Mouse (Mus musculus): ENCODE results near the gene Gm13279. TPM values are rescaled to one million over a fixed set of nuclear protein-coding genes. Genes with fewer than 3 reads are reported as not detected.
"Not testable (repeated sequence)": the region's sequence is repeated elsewhere in the genome, so short reads cannot be mapped to it uniquely, and the experiment has no call there.

The Gm13279 gene
- polyA plus RNA-seq, 1 experiment from 2014 or later: not detected

DNA sequence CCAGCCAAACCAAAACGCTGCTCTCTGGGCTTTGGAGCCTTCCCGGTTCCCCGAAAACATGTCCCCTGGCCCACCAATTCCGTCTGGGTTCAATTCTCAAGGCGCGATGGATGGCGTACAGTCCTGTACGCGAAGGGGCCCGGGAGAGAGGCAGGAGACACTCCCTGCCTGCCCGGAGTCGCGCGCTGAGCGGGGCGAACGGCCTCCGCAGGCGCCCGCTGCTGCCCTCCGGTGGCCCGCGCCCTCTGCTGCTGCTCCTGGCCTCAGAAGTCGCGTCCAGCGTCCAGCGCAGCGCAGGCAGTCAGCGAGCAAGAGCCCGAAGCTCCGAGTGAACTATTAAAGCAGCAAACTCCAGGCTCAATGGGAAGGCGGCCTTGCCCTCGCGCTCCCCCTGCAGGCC, 8.6 kb downstream of the Gm13279 start:
- H3K27ac ChIP-seq (replicated peaks); H3K9ac ChIP-seq; H3K9me3 ChIP-seq; H3K36me3 ChIP-seq; H3K4me1 ChIP-seq (replicated peaks); ATAC-seq (ENCODE audit: low read depth): not testable (repeated sequence)
- H3K4me2 ChIP-seq: peak overlapping the region; percentile 45
- peaks cover 13% of the 10 kb centered on the region for H3K27me3 ChIP-seq
- peak overlapping the region; percentile 22; the same call in 1 of the 2 replicates for H3K4me3 ChIP-seq
- 0% methylated on average over 13 of the region's 34 CpGs for WGBS

DNA sequence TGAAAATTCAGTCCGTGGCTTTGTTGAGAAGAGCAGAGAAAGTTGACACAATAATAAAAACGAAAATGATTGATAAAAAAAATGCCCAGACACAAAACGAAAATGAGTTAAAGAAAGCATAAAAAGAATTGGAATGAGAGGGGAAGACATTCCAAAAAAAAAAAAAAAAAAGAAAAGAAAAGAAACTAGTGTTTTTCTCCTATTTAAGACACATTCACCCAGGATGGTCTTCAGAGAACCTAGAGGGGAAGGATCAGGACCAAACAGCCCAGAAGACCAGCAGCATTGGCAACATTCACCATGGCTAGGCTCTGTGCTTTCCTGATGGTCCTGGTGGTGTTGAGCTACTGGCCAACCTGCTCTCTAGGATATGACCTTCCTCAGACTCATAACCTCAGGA, 18.7 kb downstream of the Gm13279 start, which contains the start of gene Ifna7:
Gene Ifna7, plus strand, starts transcription at position 301 of the 400 bp plus-strand sequence.
- 63% methylated on average over 3 of the region's 3 CpGs for WGBS
- no peaks in the 10 kb centered on the region for H3K4me1 ChIP-seq (replicated peaks)

DNA sequence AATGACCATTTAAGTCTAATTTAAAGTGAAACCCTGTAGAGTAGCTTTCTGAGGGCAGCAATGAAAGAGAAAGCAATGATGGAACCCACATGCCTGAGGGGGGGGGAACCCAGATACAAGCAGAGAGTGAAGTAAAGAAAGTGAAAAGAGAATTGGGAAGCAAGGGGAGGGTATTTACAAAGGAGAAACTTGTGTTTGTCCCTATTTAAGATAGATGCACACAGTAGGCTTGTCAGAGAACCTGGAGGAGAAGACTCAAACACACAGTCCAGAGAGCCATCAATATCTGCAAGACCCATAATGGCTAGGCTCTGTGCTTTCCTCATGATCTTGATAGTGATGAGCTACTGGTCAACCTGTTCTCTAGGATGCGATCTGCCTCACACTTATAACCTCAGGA, 22.5 kb downstream of the Gm13279 start, which contains the start of gene Ifna11:
Gene Ifna11, plus strand, starts transcription at position 301 of the 400 bp plus-strand sequence.
- no peaks in the 10 kb centered on the region for H3K4me1 ChIP-seq (replicated peaks)
- no peak within 1 kb of the TSS for H3K27ac ChIP-seq (replicated peaks)
- H3K4me3 ChIP-seq: no peak within 1 kb of the TSS
- no peaks in the 10 kb centered on the region for H3K27me3 ChIP-seq
- WGBS: 81% methylated on average over 1 of the region's 1 CpGs
- H3K4me2 ChIP-seq: no peak within 1 kb of the TSS
- ATAC-seq (ENCODE audit: low read depth): no peak
- no peaks in the 10 kb centered on the region for H3K36me3 ChIP-seq
- H3K9me3 ChIP-seq: no peaks in the 10 kb centered on the region
- H3K9ac ChIP-seq: no peak within 1 kb of the TSS

More for the DNA sequence above, 18.7 kb downstream of the Gm13279 start, which contains the start of gene Ifna7:
- Histone ChIP-seq H3K9ac (no peak within 1 kb of the TSS), H3K9me3 (no peaks in the 10 kb centered on the region), H3K4me2 (no peak within 1 kb of the TSS), H3K27me3 (no peaks in the 10 kb centered on the region), H3K36me3 (no peaks in the 10 kb centered on the region), H3K4me3 (no peak within 1 kb of the TSS), H3K27ac (replicated peaks) (no peak within 1 kb of the TSS)
- ATAC-seq (ENCODE audit: low read depth): no peak

DNA sequence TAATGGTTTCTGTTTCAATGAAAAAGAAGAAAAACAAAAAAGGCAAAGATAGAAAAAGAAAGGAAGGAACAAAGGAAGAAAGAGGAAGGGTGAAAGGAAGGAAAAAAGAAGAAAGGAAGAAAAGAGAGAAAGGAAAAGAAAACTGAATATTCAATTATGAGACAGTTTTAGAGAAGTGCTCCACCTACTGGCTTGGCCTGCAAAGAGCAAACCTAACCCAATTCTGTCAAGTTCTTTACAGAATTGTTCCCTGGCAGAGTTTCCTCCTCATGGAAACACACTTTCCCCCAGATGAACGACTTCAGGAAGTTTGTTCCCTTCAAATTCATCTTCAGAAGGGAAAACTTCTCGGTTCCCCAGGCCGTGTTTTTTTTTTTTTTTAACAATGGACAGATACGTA, 25.8 kb downstream of the Gm13279 start:
- Histone ChIP-seq H3K27me3 (no peaks in the 10 kb centered on the region), H3K9me3 (no peaks in the 10 kb centered on the region), H3K27ac (replicated peaks) (no peak overlapping the region), H3K36me3 (no peaks in the 10 kb centered on the region), H3K9ac (no peak overlapping the region), H3K4me1 (replicated peaks) (no peaks in the 10 kb centered on the region), H3K4me3 (no peak overlapping the region), H3K4me2 (no peak overlapping the region)
- WGBS: 26% methylated on average over 4 of the region's 4 CpGs
- ATAC-seq (ENCODE audit: low read depth): no peak

- H3K4me2 ChIP-seq; H3K4me3 ChIP-seq; H3K27me3 ChIP-seq; H3K9me3 ChIP-seq; ATAC-seq (ENCODE audit: low read depth); H3K36me3 ChIP-seq; H3K27ac ChIP-seq (replicated peaks); H3K9ac ChIP-seq; H3K4me1 ChIP-seq (replicated peaks): not testable (repeated sequence)
Observed at GRCm38 (mm10) chr4:88827116-88827515, 29.9 kb downstream of the Gm13279 start, which contains the start of gene Ifna6. Ifna6 (plus strand) TSS chr4:88827416.

GRCm38 (mm10) chr4:88830523-88830922, 33.3 kb downstream of the Gm13279 start:
- no peaks in the 10 kb centered on the region for H3K27me3 ChIP-seq
- H3K4me1 ChIP-seq (replicated peaks): no peaks in the 10 kb centered on the region
- no peak for ATAC-seq (ENCODE audit: low read depth)
- H3K27ac ChIP-seq (replicated peaks): no peak overlapping the region
- no peaks in the 10 kb centered on the region for H3K9me3 ChIP-seq
- H3K36me3 ChIP-seq: no peaks in the 10 kb centered on the region
- H3K4me2 ChIP-seq: no peak overlapping the region
- H3K4me3 ChIP-seq: no peak overlapping the region
- no peak overlapping the region for H3K9ac ChIP-seq
- WGBS: 24% methylated on average over 4 of the region's 4 CpGs

- not testable (repeated sequence) for H3K27me3 ChIP-seq; H3K4me1 ChIP-seq (replicated peaks); H3K36me3 ChIP-seq; H3K4me3 ChIP-seq; H3K9ac ChIP-seq; ATAC-seq (ENCODE audit: low read depth); H3K27ac ChIP-seq (replicated peaks); H3K4me2 ChIP-seq; H3K9me3 ChIP-seq
- WGBS: 86% methylated on average over 1 of the region's 1 CpGs
Observed at GRCm38 (mm10) chr4:88835225-88835624, 38.0 kb downstream of the Gm13279 start, which contains the start of gene Ifna5. Ifna5 (plus strand) TSS chr4:88835525.

DNA sequence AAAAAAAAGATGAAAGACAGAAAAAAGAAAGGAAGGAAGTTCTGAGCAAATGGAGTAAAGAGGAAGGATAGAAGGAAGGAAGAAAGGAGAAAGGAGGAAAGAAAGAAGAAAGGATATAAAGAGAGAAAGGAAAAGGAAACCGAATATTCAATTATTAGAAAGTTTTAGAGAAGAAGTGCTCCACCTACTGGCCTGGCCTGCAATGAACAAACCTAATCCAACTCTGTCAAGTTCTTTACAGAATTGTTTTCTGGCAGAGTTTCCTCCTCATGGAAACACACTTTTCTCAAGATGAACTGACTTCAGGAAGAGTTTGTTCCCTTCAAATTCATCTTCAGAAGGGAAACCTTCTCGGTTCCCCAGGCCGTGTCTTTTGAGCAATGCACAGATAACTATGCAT, 41.6 kb downstream of the Gm13279 start:
- Histone ChIP-seq H3K4me1 (replicated peaks) (no peaks in the 10 kb centered on the region), H3K9ac (no peak overlapping the region), H3K9me3 (no peaks in the 10 kb centered on the region), H3K4me2 (no peak overlapping the region), H3K4me3 (no peak overlapping the region), H3K27ac (replicated peaks) (no peak overlapping the region), H3K27me3 (no peaks in the 10 kb centered on the region), H3K36me3 (no peaks in the 10 kb centered on the region)
- ATAC-seq (ENCODE audit: low read depth): no peak
- WGBS: 35% methylated on average over 3 of the region's 3 CpGs

DNA sequence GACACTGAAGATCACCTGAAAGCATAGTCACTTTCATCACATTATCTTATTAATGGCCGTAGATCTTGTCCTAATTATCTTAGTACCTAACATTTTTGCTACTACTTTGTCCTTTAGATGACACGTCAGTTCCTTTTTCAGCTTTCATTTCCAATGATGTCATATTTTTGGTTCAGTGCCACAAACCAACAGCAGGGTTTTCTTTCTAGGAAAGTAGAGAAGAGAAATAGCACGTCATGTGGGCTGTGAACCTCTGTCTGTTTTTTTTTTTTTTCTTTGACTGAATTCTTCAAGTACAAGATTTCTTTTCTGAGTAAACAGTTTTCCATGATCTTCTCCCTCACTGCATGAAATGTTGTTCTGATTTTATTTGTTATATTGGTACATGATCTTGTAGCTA, 42.9 kb downstream of the Gm13279 start:
- 84% methylated on average over 3 of the region's 3 CpGs for WGBS
- no peak overlapping the region for H3K4me3 ChIP-seq
- no peak overlapping the region for H3K9ac ChIP-seq
- no peaks in the 10 kb centered on the region for H3K4me1 ChIP-seq (replicated peaks)
- no peaks in the 10 kb centered on the region for H3K27me3 ChIP-seq
- no peak overlapping the region for H3K4me2 ChIP-seq
- no peak overlapping the region for H3K27ac ChIP-seq (replicated peaks)
- no peak for ATAC-seq (ENCODE audit: low read depth)
- H3K9me3 ChIP-seq: no peaks in the 10 kb centered on the region
- H3K36me3 ChIP-seq: no peaks in the 10 kb centered on the region

- 39% methylated on average over 2 of the region's 2 CpGs for WGBS
- Histone ChIP-seq H3K27ac (replicated peaks) (no peak within 1 kb of the TSS), H3K4me2 (no peak within 1 kb of the TSS), H3K4me3 (no peak within 1 kb of the TSS), H3K4me1 (replicated peaks) (no peaks in the 10 kb centered on the region), H3K9ac (no peak within 1 kb of the TSS), H3K27me3 (no peaks in the 10 kb centered on the region), H3K36me3 (no peaks in the 10 kb centered on the region), H3K9me3 (no peaks in the 10 kb centered on the region)
- no peak for ATAC-seq (ENCODE audit: low read depth)
Observed at GRCm38 (mm10) chr4:88841438-88841911, 44.3 kb downstream of the Gm13279 start, which contains the start of gene Ifna4. Ifna4 (plus strand) TSS chr4:88841861.

DNA sequence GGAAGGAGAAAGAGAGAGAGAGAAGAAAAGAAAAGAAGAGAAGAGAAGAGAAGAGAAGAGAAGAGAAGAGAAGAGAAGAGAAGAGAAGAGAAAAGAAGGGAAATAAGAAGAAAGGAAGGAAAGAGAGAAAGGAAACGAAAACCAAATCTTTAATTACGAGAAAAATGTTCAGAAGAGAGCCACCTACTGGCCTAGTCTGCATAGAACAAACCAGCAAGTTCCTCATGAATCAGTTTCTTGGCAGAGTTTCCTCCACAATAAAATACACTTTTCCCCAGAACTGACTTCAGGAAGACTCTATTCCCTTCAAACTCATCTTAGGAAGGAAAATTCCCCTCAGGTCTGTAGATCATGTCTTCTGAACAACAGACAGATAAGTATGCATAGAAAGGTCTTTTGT, 48.1 kb downstream of the Gm13279 start:
- Histone ChIP-seq H3K4me1 (replicated peaks) (no peaks in the 10 kb centered on the region), H3K27me3 (no peaks in the 10 kb centered on the region), H3K4me3 (no peak overlapping the region), H3K9ac (no peak overlapping the region), H3K27ac (replicated peaks) (no peak overlapping the region), H3K9me3 (no peaks in the 10 kb centered on the region), H3K36me3 (no peaks in the 10 kb centered on the region), H3K4me2 (no peak overlapping the region)
- 52% methylated on average over 2 of the region's 2 CpGs for WGBS
- no peak for ATAC-seq (ENCODE audit: low read depth)

Data from neural tube, embryonic 13.5 days (tissue).